Mouse (Mus musculus): ENCODE data around the gene Lrrfip1.

- TF ChIP-seq CTCF (IDR thresholded peaks at IDR 0.05; ENCODE audit: extremely low read depth, insufficient read depth, insufficient read length, insufficient replicate concordance) (no peak), POLR2A (IDR thresholded peaks at IDR 0.05; ENCODE audit: low read depth, low read length) (no peak)
Measured at GRCm38 (mm10) chr1:90967583-90967982, 31.0 kb upstream of the Lrrfip1 start.

Measured in spleen, adult 2 months (tissue).